In genomic region chr1:88455761-88456160, GRCm38 (mm10) we compare ENCODE assay signal across 35 mouse cellular contexts. TPM values are rescaled to one million over a fixed set of nuclear protein-coding genes. Genes with fewer than 3 reads are reported as not detected.
DNase-seq lines count a peak whose midpoint lies in the region; ATAC-seq and TF ChIP-seq lines count a peak whose summit lies in the region.
"Had no signal": no experiment of that assay in that cellular context is flagged by ENCODE, and none has a peak within 500 bp of the region (broad histone marks: within the 10 kb centered on the region; RNA-seq: fewer than 3 reads in every experiment).

No protein-coding gene starts in this region.

- H3K9ac ChIP-seq in kidney, embryonic 14.5 days (ENCODE audit: low read depth, low read length): no peak overlapping the region
- H3K9ac ChIP-seq in ES-Bruce4 (ENCODE audit: low read depth, poor library complexity, severe bottlenecking): 0 out of 2 replicates have a peak overlapping the region, but pooled peaks have one; percentile 1
- H3K9ac ChIP-seq: forebrain, embryonic 15.5 days; heart, embryonic 12.5 days; hindbrain, embryonic 15.5 days; liver, embryonic 12.5 days; liver, postnatal 0 days; midbrain, embryonic 13.5 days had no signal

- no peak overlapping the region; the same call in 1 of the 2 replicates for H3K27ac ChIP-seq in kidney, adult 2 months (ENCODE audit: insufficient read depth, low read depth, low read length)
- H3K27ac ChIP-seq in kidney, embryonic 14.5 days (ENCODE audit: low read depth, low read length): no peak overlapping the region
- no peak overlapping the region for H3K27ac ChIP-seq in ES-Bruce4 (ENCODE audit: insufficient read depth, low read length)
- H3K27ac ChIP-seq: hindbrain, embryonic 15.5 days; kidney, postnatal 0 days; liver, embryonic 12.5 days; macrophage had no signal

- no peak for TF ChIP-seq POLR2A in kidney, adult 2 months (IDR thresholded peaks at IDR 0.05; ENCODE audit: low read depth, low read length)
- TF ChIP-seq POLR2A in ES-Bruce4 (IDR thresholded peaks at IDR 0.05; ENCODE audit: insufficient read depth, low read length): no peak

- ATAC-seq in kidney, embryonic 14.5 days (ENCODE audit: low FRiP score, low TSS enrichment): no peak
- ATAC-seq: liver, embryonic 12.5 days; liver, postnatal 0 days; lung, postnatal 0 days had no signal

- H3K9me3 ChIP-seq in kidney, embryonic 14.5 days (ENCODE audit: control insufficient read depth, low read length): no peaks in the 10 kb centered on the region
- H3K9me3 ChIP-seq in ES-Bruce4 (replicated peaks; ENCODE audit: control insufficient read depth, insufficient read depth, low read length, poor library complexity, severe bottlenecking): no peaks in the 10 kb centered on the region
- H3K9me3 ChIP-seq: forebrain, embryonic 15.5 days; hindbrain, embryonic 15.5 days; liver, embryonic 12.5 days; midbrain, embryonic 13.5 days had no signal

- 0 out of 2 replicates have a peak, but pooled peaks cover 4% of the 10 kb centered on the region for H3K4me1 ChIP-seq in kidney, adult 2 months (ENCODE audit: control insufficient read depth, insufficient read depth, low read length)
- no peaks in the 10 kb centered on the region for H3K4me1 ChIP-seq in kidney, embryonic 14.5 days (ENCODE audit: control insufficient read depth, insufficient read depth, low read length)
- peaks cover 12% of the 10 kb centered on the region for H3K4me1 ChIP-seq in ES-Bruce4 (ENCODE audit: control insufficient read depth, insufficient read depth, low read length)
- H3K4me1 ChIP-seq: liver, embryonic 12.5 days had no signal

- TF ChIP-seq EP300 in ES-Bruce4 (IDR thresholded peaks at IDR 0.05; ENCODE audit: insufficient read depth, low read depth, low read length): 0 out of 2 replicates have a peak, but pooled peaks have one; percentile 20

- H3K4me2 ChIP-seq in kidney, embryonic 14.5 days (replicated peaks; ENCODE audit: low read depth, low read length): no peak overlapping the region
- H3K4me2 ChIP-seq: forebrain, embryonic 15.5 days; heart, embryonic 12.5 days; hindbrain, embryonic 15.5 days; liver, embryonic 12.5 days; midbrain, embryonic 13.5 days had no signal

- no peak overlapping the region for H3K4me3 ChIP-seq in kidney, adult 2 months (ENCODE audit: insufficient read depth, low read depth, low read length)
- no peak overlapping the region for H3K4me3 ChIP-seq in kidney, embryonic 14.5 days (ENCODE audit: low read length)
- H3K4me3 ChIP-seq in ES-Bruce4 (ENCODE audit: low read depth, low read length): no peak overlapping the region
- H3K4me3 ChIP-seq: forebrain, embryonic 15.5 days; heart, embryonic 12.5 days; hindbrain, embryonic 15.5 days; liver, embryonic 12.5 days; midbrain, embryonic 13.5 days had no signal

- no peaks in the 10 kb centered on the region for H3K36me3 ChIP-seq in kidney, adult 2 months (ENCODE audit: control insufficient read depth, insufficient read depth, low read length)
- H3K36me3 ChIP-seq in kidney, embryonic 14.5 days (ENCODE audit: control insufficient read depth, insufficient read depth, low read length): no peaks in the 10 kb centered on the region
- H3K36me3 ChIP-seq in ES-Bruce4 (ENCODE audit: control insufficient read depth, insufficient read depth, low read length, poor library complexity, severe bottlenecking): no peaks in the 10 kb centered on the region
- H3K36me3 ChIP-seq: forebrain, embryonic 15.5 days; heart, embryonic 12.5 days; hindbrain, embryonic 15.5 days; liver, embryonic 12.5 days; midbrain, embryonic 13.5 days had no signal

- DNase-seq in kidney, adult 2 months: peak; percentile 51
- peak; percentile 21 for DNase-seq in ZHBTc4 (ENCODE audit: low read depth, low spot score)
- peak; percentile 14 to 73 for DNase-seq in kidney, postnatal 25 days
- DNase-seq in layer of hippocampus, adult 18-20 months (ENCODE audit: low spot score in 2 of 2): no peak
- DNase-seq: adrenal gland, adult 8-10 months; B cell, adult 2 months; cerebellum, adult 2 months; cerebellum, postnatal 14 days; gastrocnemius, postnatal 25 days; heart, adult 11 months; left cerebral cortex, postnatal 4 days; liver, postnatal 0 days had no signal

- H3K27me3 ChIP-seq in kidney, adult 2 months (replicated peaks; ENCODE audit: control insufficient read depth, insufficient read depth, low read length): no peaks in the 10 kb centered on the region
- no peaks in the 10 kb centered on the region for H3K27me3 ChIP-seq in kidney, embryonic 14.5 days (ENCODE audit: control insufficient read depth, insufficient read depth, low read length)
- no peaks in the 10 kb centered on the region for H3K27me3 ChIP-seq in ES-Bruce4 (ENCODE audit: control insufficient read depth, insufficient read depth, low read length, poor library complexity, severe bottlenecking)
- H3K27me3 ChIP-seq: forebrain, embryonic 15.5 days; heart, embryonic 12.5 days; hindbrain, embryonic 15.5 days; midbrain, embryonic 13.5 days had no signal

- TF ChIP-seq CTCF in kidney, adult 2 months (conservative IDR thresholded peaks at IDR 0.05; ENCODE audit: insufficient read depth, insufficient read length, low read depth, low read length): no peak
- no peak for TF ChIP-seq CTCF in ES-Bruce4 (IDR thresholded peaks at IDR 0.05; ENCODE audit: low read depth, low read length)

- WGBS in kidney, adult 2 months: 41% methylated on average over 3 of the region's 3 CpGs
- 64% methylated on average over 3 of the region's 3 CpGs for WGBS in kidney, embryonic 14.5 days

RNA-seq across cellular contexts. Expression of gene Spp2, which starts 49.0 kb away (rescaled TPM):
- 1,106 and 1,181 TPM in 2 replicates for polyA plus RNA-seq in kidney, adult 2 months (2012; rRNA removed)
- 3.4 and 8.6 TPM in 2 replicates for polyA plus RNA-seq in kidney, embryonic 14.5 days (2014; fragmentation: Nextera tagmentation; extraction: Ambion mirVana)
- not detected in 2 replicates for polyA plus RNA-seq in ES-Bruce4 (2011; ENCODE audit: insufficient read depth, insufficient read length, low read depth, missing spikeins)
- not detected for total RNA-seq in layer of hippocampus, adult 18-20 months (2021)
- total RNA-seq: adrenal gland, adult 8-10 months; ES-E14; gastrocnemius, adult 18-20 months; gastrocnemius, postnatal 25 days; hematopoietic stem cell, adult 5-6 weeks; megakaryocyte-erythroid progenitor cell, adult 5-6 weeks had no signal
- polyA plus RNA-seq: forebrain, embryonic 15.5 days; lung, postnatal 0 days; macrophage; neural tube, embryonic 11.5 days; small intestine, adult 2 months; testis, adult 2 months had no signal

RNA-seq across cellular contexts. Expression of gene Glrp1, which starts 54.1 kb away (rescaled TPM):
- polyA plus RNA-seq in kidney, adult 2 months (2012; rRNA removed): not detected in 2 replicates
- polyA plus RNA-seq in kidney, embryonic 14.5 days (2014; fragmentation: Nextera tagmentation; extraction: Ambion mirVana): 0.11 TPM in 1 of 2 replicates, not detected in the other
- not detected in 2 replicates for polyA plus RNA-seq in ES-Bruce4 (2011; ENCODE audit: insufficient read depth, insufficient read length, low read depth, missing spikeins)
- not detected for total RNA-seq in layer of hippocampus, adult 18-20 months (2021)
- total RNA-seq: adrenal gland, adult 8-10 months; adrenal gland, postnatal 4 days; gastrocnemius, adult 18-20 months; gastrocnemius, postnatal 25 days; layer of hippocampus, postnatal 25 days; left cerebral cortex, postnatal 4 days had no signal
- polyA plus RNA-seq: embryonic facial prominence, embryonic 11.5 days; forebrain, embryonic 15.5 days; hindbrain, embryonic 15.5 days; intestine, embryonic 14.5 days; limb, embryonic 14.5 days; liver, embryonic 12.5 days; midbrain, embryonic 13.5 days; neural tube, embryonic 11.5 days; small intestine, adult 2 months; stomach, embryonic 14.5 days had no signal

Comparison
In these comparisons a context has a peak if more than half of its experiments do, and no peak if none do; other contexts are left out.
1. RNA of gene Spp2, which starts 49.0 kb away (polyA plus RNA-seq): 1,106 to 1,181 TPM in kidney, adult 2 months; 3.4 to 8.6 TPM in kidney, embryonic 14.5 days and not detected in ES-Bruce4; every median in the first group is over 100 times any median in the second.
2. DNase-seq: peak in kidney, adult 2 months (single experiment), ZHBTc4 (single experiment) and kidney, postnatal 25 days (2 of 2); none in layer of hippocampus, adult 18-20 months (0 of 2).